Mouse (Mus musculus): ENCODE measurements at regions not wholly inside any gene's neighbourhood (a gene's known extent, or its start where the extent isn't known, plus 50 kb on each side); places are given as distances from the start of the nearest gene placed in this dataset.
"Not testable (repeated sequence)": the region's sequence is repeated elsewhere in the genome, so short reads cannot be mapped to it uniquely, and the experiment has no call there.

DNA sequence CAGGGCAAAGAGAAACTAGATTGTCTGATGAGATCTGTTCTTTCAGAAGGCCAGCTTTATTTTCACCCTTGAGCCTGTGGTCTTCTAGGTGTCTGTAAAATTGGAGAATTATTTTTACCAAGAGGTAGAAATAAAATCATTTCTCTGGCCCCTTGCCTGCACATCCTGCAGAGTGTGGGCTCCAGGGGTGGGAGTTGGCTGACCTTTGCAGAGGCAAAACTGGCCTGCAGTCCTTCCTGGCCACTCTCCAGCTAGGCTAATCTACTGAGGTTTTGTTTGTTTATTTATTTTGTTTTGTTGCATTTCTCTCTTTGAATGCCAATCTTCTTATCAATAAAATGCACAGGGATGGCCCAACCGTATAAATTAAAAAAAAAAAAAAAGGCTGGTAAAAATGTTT lies 156.4 kb upstream of the Map1b start:
- H3K36me3 ChIP-seq = no peaks in the 10 kb centered on the region
- no peak overlapping the region for H3K4me2 ChIP-seq
- ATAC-seq (ENCODE audit: insufficient number of reproducible peaks, insufficient read depth, low FRiP score, low TSS enrichment, low read depth) = no peak
- peaks cover 6% of the 10 kb centered on the region for H3K4me1 ChIP-seq (replicated peaks)
- H3K9me3 ChIP-seq = no peaks in the 10 kb centered on the region
- whole genome bisulfite sequencing = 87% methylated on average over 1 of the region's 1 CpGs
- no peak overlapping the region for H3K9ac ChIP-seq (replicated peaks)
- no peaks in the 10 kb centered on the region for H3K27me3 ChIP-seq
- H3K27ac ChIP-seq = no peak overlapping the region
- no peak overlapping the region for H3K4me3 ChIP-seq (replicated peaks)

DNA sequence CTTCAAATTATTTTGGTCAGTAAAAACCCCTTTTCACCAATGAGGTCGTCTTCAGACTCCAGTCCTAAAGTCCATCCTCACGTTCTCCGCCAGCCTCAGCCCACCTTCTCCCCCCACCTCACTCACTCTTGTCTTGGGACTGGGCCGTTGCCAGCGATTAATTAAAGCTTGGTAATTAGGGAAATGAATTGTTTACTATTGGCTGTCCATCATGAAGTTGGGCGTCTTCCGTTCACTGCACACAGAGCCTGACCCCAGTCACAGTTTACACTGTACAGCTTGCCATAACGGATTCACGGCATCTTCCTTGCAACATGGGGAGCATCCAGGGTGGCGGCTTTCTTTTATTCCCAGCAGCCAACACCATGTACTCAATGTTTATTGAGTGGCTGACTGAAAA lies 155.4 kb upstream of the Map1b start:
- Histone ChIP-seq H3K27ac (no peak overlapping the region), H3K36me3 (no peaks in the 10 kb centered on the region), H3K4me1 (replicated peaks) (peaks cover 6% of the 10 kb centered on the region), H3K27me3 (no peaks in the 10 kb centered on the region), H3K9ac (replicated peaks) (no peak overlapping the region), H3K4me3 (replicated peaks) (no peak overlapping the region), H3K4me2 (no peak overlapping the region), H3K9me3 (no peaks in the 10 kb centered on the region)
- 65% methylated on average over 10 of the region's 10 CpGs for WGBS
- no peak for ATAC-seq (ENCODE audit: insufficient number of reproducible peaks, insufficient read depth, low FRiP score, low TSS enrichment, low read depth)

DNA sequence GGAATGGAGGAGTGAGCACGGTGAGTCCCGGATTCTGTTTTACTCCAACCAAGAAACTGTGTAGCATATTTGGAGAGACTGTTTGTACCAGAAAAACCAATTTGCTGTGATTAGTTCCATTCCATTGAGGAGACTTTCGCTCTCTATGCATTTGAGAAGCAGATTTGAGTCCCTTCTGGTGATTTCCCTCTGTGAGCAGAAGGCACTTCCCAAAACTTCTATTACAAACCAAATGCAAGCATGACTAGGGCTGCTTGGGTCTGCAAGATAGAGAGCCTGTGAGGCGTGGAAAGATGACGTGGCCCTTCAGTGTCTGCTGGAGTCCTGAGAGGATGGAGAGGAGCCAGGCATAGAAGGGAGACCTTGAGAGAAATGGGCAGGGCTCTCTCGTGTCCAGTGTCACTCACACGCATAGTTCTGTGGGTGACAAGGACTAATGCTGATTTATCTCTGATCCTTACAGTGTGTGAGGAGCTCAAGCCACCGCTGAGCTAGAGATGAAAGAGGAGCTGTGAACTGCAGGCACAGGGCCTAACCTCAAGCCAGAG lies 153.7 kb upstream of the Map1b start:
- Histone ChIP-seq H3K36me3 (no peaks in the 10 kb centered on the region), H3K9me3 (no peaks in the 10 kb centered on the region), H3K4me3 (replicated peaks) (no peak overlapping the region), H3K4me2 (no peak overlapping the region), H3K9ac (replicated peaks) (no peak overlapping the region), H3K27ac (no peak overlapping the region), H3K27me3 (no peaks in the 10 kb centered on the region), H3K4me1 (replicated peaks) (peaks cover 6% of the 10 kb centered on the region)
- WGBS = 80% methylated on average over 8 of the region's 8 CpGs
- no peak for ATAC-seq (ENCODE audit: insufficient number of reproducible peaks, insufficient read depth, low FRiP score, low TSS enrichment, low read depth)

DNA sequence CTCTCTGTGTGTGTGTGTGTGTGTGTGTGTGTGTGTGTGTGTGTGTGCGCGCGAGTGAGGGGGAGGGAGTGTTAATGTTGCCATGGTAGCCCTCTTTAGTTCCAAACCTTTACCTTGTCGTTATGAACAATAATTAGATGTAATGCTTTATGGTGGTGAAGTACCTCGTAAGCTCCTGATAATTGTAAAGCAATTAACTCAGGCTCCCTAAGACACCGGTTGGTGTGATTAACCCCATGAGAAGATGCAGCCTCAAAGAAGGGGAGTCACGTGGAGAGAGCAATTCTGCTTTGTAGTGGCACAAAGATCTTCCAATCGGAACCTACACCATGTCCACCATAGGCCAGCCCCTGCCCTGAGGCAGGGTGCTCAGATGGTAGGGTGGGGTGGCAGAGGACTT lies 152.3 kb upstream of the Map1b start:
- 42% methylated on average over 7 of the region's 8 CpGs for WGBS
- Histone ChIP-seq H3K4me3 (replicated peaks) (no peak overlapping the region), H3K27ac (no peak overlapping the region), H3K36me3 (no peaks in the 10 kb centered on the region), H3K27me3 (no peaks in the 10 kb centered on the region), H3K4me1 (replicated peaks) (peaks cover 6% of the 10 kb centered on the region), H3K9ac (replicated peaks) (no peak overlapping the region), H3K9me3 (no peaks in the 10 kb centered on the region), H3K4me2 (no peak overlapping the region)
- no peak for ATAC-seq (ENCODE audit: insufficient number of reproducible peaks, insufficient read depth, low FRiP score, low TSS enrichment, low read depth)

DNA sequence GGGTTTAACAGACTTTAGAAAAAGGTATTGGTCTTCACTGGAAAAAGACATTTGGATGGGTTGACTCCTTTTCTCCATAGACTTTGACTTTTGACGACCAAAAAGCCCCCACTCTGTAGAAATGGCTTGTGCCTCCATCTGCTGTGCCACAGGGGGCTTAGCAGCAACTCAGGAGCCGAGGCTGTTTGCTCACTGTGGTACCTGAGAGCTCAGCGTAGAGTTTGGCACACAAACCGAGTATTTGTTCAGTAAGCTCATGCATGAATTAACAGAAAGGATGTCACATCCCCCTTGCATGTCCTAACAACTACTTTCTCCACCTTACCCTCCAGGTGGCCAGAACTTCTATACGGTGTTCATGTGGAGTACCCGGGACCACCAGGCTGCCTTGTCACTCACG lies 149.7 kb upstream of the Map1b start:
- no peak overlapping the region for H3K27ac ChIP-seq
- peaks cover 6% of the 10 kb centered on the region; the same call in 1 of the 2 replicates for H3K4me1 ChIP-seq (replicated peaks)
- WGBS = 81% methylated on average over 7 of the region's 7 CpGs
- no peak overlapping the region for H3K4me2 ChIP-seq
- H3K9ac ChIP-seq (replicated peaks) = no peak overlapping the region
- no peaks in the 10 kb centered on the region; the same call in 1 of the 2 replicates for H3K9me3 ChIP-seq
- no peaks in the 10 kb centered on the region for H3K27me3 ChIP-seq
- no peak for ATAC-seq (ENCODE audit: insufficient number of reproducible peaks, insufficient read depth, low FRiP score, low TSS enrichment, low read depth)
- no peak overlapping the region for H3K4me3 ChIP-seq (replicated peaks)
- H3K36me3 ChIP-seq = no peaks in the 10 kb centered on the region

DNA sequence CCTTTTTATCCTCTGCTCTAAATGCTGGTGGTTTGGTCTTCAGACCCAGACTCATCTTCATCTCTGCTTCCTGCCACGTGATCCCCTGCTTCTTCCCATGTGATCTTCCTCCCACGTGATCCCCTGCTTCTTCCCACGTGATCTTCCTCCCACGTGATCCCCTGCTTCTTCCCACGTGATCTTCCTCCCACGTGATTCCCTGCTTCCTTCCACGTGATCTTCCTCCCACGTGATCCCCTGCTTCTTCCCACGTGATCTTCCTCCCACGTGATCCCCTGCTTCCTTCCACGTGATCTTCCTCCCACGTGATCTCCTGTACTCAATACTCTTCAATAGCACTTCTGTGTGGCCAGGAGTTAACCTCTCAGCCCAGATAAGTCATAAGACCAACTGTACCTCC lies 147.1 kb upstream of the Map1b start:
- H3K27me3 ChIP-seq; H3K27ac ChIP-seq; H3K4me2 ChIP-seq; H3K4me3 ChIP-seq (replicated peaks); H3K9ac ChIP-seq (replicated peaks); ATAC-seq (ENCODE audit: insufficient number of reproducible peaks, insufficient read depth, low FRiP score, low TSS enrichment, low read depth); H3K36me3 ChIP-seq; H3K4me1 ChIP-seq (replicated peaks); H3K9me3 ChIP-seq: not testable (repeated sequence)
- 92% methylated on average over 12 of the region's 12 CpGs for WGBS

DNA sequence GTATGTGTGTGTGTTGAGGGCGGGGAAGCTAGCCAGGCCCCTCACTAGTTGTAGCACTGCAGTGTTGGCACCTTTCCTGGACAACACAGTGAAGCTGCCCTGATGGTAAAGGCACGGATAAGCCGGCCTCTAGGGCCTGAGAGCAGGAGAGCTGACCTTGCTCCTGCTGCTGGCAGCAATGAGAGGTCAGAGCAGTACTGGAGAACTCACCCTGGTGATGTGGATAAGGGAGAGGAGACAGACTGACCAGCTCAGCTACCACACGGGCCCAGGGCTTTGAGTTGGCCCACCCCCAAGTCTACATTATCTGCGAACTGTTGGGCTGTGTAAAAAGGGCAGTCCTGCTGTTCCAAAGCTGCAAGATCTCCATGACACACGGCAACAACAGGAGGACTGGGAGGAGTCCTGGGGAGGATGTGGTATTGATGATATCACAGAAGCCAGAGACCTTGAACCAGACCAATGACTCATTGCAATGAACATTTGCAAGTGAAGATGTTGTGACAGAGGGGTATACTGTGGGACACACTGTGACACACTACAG lies 131.4 kb upstream of the Map1b start:
- Histone ChIP-seq H3K4me2 (no peak overlapping the region), H3K27ac (no peak overlapping the region), H3K9me3 (no peaks in the 10 kb centered on the region), H3K4me1 (replicated peaks) (peaks cover 9% of the 10 kb centered on the region), H3K36me3 (no peaks in the 10 kb centered on the region), H3K9ac (replicated peaks) (no peak overlapping the region), H3K27me3 (no peaks in the 10 kb centered on the region), H3K4me3 (replicated peaks) (no peak overlapping the region)
- WGBS = 81% methylated on average over 6 of the region's 6 CpGs
- ATAC-seq (ENCODE audit: insufficient number of reproducible peaks, insufficient read depth, low FRiP score, low TSS enrichment, low read depth) = no peak

DNA sequence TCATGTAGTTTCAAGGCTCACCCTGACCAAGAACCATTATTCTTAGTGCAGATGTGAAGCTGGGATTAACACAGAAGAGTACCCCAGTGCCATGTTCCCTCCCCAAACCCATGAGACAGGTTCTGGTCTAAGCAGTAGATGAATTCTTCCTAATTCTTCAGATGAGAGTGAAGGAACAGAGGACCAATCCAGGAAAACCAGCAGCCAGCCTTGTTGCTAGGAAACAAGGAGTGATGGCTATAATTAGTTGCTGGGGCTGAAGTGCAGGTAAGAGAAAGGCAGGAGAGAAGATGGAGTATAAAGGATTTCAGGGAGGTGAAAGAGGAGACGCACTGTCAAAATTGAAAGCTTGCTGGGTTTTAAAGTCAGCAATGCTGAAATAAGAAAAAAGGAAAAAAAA lies 128.4 kb upstream of the Map1b start:
- no peaks in the 10 kb centered on the region for H3K27me3 ChIP-seq

DNA sequence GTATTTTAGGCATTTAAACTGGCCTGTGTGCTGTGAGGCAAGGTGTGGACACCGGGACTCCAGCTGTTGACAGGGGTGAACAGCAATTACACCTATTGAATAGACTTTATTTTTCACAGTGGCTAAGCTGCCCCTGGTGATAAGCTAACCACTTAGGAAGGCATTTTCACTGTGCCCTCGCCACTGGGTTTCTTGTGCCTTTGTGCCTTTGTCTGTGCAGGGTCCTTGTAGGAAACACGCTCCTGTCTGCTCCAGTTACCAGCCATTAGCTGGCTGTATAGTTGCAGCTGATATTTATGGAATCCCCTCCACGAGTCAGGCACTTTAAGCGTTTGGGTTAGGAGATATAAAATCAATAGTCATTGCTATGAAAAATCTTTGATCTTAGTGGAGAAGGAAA lies 126.5 kb upstream of the Map1b start:
- WGBS = 53% methylated on average over 5 of the region's 5 CpGs
- Histone ChIP-seq H3K9me3 (no peaks in the 10 kb centered on the region), H3K4me1 (replicated peaks) (peaks cover 17% of the 10 kb centered on the region), H3K27ac (no peak overlapping the region), H3K9ac (replicated peaks) (no peak overlapping the region), H3K4me3 (replicated peaks) (no peak overlapping the region), H3K4me2 (no peak overlapping the region), H3K36me3 (no peaks in the 10 kb centered on the region), H3K27me3 (no peaks in the 10 kb centered on the region)
- no peak for ATAC-seq (ENCODE audit: insufficient number of reproducible peaks, insufficient read depth, low FRiP score, low TSS enrichment, low read depth)

More for the DNA sequence above, 128.4 kb upstream of the Map1b start:
- no peaks in the 10 kb centered on the region for H3K9me3 ChIP-seq
- H3K4me3 ChIP-seq (replicated peaks) = no peak overlapping the region
- no peak overlapping the region for H3K4me2 ChIP-seq
- H3K9ac ChIP-seq (replicated peaks) = no peak overlapping the region
- no peak overlapping the region for H3K27ac ChIP-seq
- WGBS = 94% methylated on average over 1 of the region's 1 CpGs
- H3K4me1 ChIP-seq (replicated peaks) = peaks cover 17% of the 10 kb centered on the region
- no peak for ATAC-seq (ENCODE audit: insufficient number of reproducible peaks, insufficient read depth, low FRiP score, low TSS enrichment, low read depth)
- no peaks in the 10 kb centered on the region for H3K36me3 ChIP-seq

DNA sequence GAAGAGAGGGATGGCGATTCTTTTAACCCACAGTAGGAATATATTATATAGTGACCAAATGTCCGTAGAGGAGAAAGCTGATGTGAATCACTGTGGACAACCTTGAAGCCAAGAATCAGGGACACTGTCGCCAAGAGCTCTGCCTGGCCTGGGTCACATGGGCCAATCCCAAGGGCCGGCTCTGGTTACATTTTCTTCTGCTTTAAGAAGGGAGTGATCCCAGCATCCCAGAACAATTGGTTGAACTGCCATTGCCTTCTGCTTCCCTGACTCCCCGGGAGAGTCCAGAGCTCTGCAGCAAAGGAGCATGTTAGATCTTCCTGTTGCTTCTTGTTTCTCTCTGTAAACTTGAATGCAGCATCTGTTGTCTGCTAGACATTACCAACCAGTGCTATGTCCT lies 126.0 kb upstream of the Map1b start:
- H3K4me2 ChIP-seq = no peak overlapping the region
- H3K27me3 ChIP-seq = no peaks in the 10 kb centered on the region
- ATAC-seq (ENCODE audit: insufficient number of reproducible peaks, insufficient read depth, low FRiP score, low TSS enrichment, low read depth) = no peak
- H3K9ac ChIP-seq (replicated peaks) = no peak overlapping the region
- no peak overlapping the region for H3K4me3 ChIP-seq (replicated peaks)
- H3K9me3 ChIP-seq = no peaks in the 10 kb centered on the region
- WGBS = 58% methylated on average over 5 of the region's 5 CpGs
- no peaks in the 10 kb centered on the region for H3K36me3 ChIP-seq
- H3K27ac ChIP-seq = peak overlapping the region; percentile 76; the same call in 1 of the 2 replicates
- peaks cover 17% of the 10 kb centered on the region for H3K4me1 ChIP-seq (replicated peaks)

DNA sequence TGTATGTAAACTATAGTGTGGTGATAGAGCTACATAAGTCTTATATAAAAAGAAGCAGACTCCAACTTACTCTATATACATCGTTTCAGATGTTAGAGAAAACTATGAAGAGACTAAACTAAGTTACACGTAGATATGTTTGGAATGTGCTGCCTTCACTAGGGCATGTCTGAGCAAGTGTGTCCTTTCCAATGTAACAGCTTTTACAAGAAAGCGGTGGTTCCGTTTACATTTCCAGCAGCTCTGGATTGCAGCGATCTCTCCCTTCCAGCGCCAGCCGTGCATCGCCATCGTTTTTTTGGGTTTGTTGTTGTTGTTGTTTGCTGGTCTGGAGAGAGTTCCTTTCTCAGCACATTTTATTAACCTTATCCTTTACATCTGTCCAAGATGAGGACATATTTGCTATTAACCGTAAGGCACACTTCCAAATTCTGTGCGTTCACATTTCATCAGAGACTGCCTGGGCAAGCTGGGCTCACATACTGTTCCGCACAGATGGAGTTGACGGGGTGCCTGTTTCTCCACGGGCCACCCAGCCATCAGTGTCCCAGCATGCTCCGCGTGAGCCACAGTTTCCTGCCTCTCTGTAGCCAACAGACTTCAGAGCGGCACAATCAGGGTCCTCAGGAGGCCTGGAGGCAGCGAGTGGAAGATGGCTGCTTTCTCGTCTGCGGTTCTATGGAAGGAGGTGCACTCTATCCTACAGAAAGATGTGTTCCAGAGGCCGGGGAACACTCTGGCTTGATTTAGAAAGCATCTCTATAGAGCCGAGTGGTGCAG lies 125.2 kb upstream of the Map1b start:
- no peak overlapping the region for H3K4me2 ChIP-seq
- no peak overlapping the region for H3K9ac ChIP-seq (replicated peaks)
- 80% methylated on average over 22 of the region's 22 CpGs for WGBS
- no peak for ATAC-seq (ENCODE audit: insufficient number of reproducible peaks, insufficient read depth, low FRiP score, low TSS enrichment, low read depth)
- H3K36me3 ChIP-seq = no peaks in the 10 kb centered on the region
- peak overlapping the region; percentile 76 for H3K27ac ChIP-seq
- H3K9me3 ChIP-seq = no peaks in the 10 kb centered on the region
- peaks cover 17% of the 10 kb centered on the region for H3K4me1 ChIP-seq (replicated peaks)
- no peaks in the 10 kb centered on the region for H3K27me3 ChIP-seq
- no peak overlapping the region for H3K4me3 ChIP-seq (replicated peaks)

DNA sequence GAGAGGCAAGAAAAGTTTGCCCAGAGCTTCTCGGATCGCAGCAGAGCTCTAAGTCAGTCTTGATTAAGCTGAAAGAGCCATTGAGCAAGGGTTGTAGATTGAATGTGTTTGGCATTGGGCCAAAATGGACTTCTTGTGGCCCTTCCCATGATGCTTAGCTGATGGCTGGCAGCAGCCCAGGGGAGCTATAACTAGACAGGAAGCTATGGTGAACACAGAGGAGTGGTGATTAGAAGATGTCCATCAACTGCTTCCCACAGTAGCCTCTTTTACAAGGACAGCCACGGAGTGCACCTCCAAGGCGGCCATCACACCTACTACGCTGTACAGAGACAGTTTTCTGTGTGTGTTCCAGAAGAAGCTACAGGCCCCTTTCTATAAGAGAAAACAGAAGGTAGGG lies 116.4 kb upstream of the Map1b start:
- Histone ChIP-seq H3K9me3 (no peaks in the 10 kb centered on the region), H3K4me1 (replicated peaks) (no peaks in the 10 kb centered on the region; the same call in 1 of the 2 replicates), H3K36me3 (no peaks in the 10 kb centered on the region), H3K9ac (replicated peaks) (no peak overlapping the region), H3K27me3 (no peaks in the 10 kb centered on the region), H3K4me2 (no peak overlapping the region), H3K27ac (no peak overlapping the region), H3K4me3 (replicated peaks) (no peak overlapping the region)
- WGBS = 87% methylated on average over 5 of the region's 5 CpGs
- ATAC-seq (ENCODE audit: insufficient number of reproducible peaks, insufficient read depth, low FRiP score, low TSS enrichment, low read depth) = no peak

Data from limb, embryonic 12.5 days (tissue).